Mouse (Mus musculus) stomach, postnatal 0 days (tissue): Measurements from ENCODE around the gene Gnpnat1. TPM values are rescaled to one million over a fixed set of nuclear protein-coding genes. Genes with fewer than 3 reads are reported as not detected.

Experiments used
- ATAC-seq: fragments of 200-750 bp; cut with Nextera tagmentation; 2 replicates; pipeline ENCODE4 v1.8.0; 2017; ENCODE audit not compliant: low FRiP score, low TSS enrichment
- DNase-seq: peaks from one replicate; pipeline ENCODE4 v3.0.0-alpha.2; 2016; ENCODE audit warnings: low spot score
- H3K27ac ChIP-seq: fragments of 300-500 bp; sonication (generic); replicated peaks from 2 replicates; pipeline ENCODE4 v1.5.1; 2014; ENCODE audit warnings: mild to moderate bottlenecking, control low read depth
- H3K27me3 ChIP-seq: fragments of 300-500 bp; sonication (generic); 2 replicates; pipeline ENCODE4 v1.6.1; 2014; ENCODE audit warnings: low read length; ENCODE audit not compliant: control insufficient read depth, insufficient read depth
- H3K36me3 ChIP-seq: fragments of 300-500 bp; sonication (generic); 2 replicates; pipeline ENCODE4 v1.6.1; 2014; ENCODE audit warnings: low read length, mixed read lengths; ENCODE audit not compliant: control insufficient read depth, insufficient read depth
- H3K4me1 ChIP-seq: fragments of 300-500 bp; sonication (generic); replicated peaks from 2 replicates; pipeline ENCODE4 v1.6.1; 2014; ENCODE audit warnings: antibody characterized with exemption; ENCODE audit not compliant: control insufficient read depth, insufficient read depth
- H3K4me2 ChIP-seq: fragments of 300-500 bp; sonication (generic); replicated peaks from 2 replicates; pipeline ENCODE4 v1.6.1; 2014; ENCODE audit warnings: low read depth, mild to moderate bottlenecking, control low read depth, moderate library complexity
- H3K4me3 ChIP-seq: fragments of 300-500 bp; sonication (generic); 2 replicates; pipeline ENCODE4 v1.5.1; 2014; ENCODE audit warnings: low read depth, low read length, control low read depth
- H3K9ac ChIP-seq: fragments of 300-500 bp; sonication (generic); 2 replicates; pipeline ENCODE4 v1.6.1; 2014; ENCODE audit warnings: mild to moderate bottlenecking, low read length, control low read depth, mixed read lengths
- H3K9me3 ChIP-seq: fragments of 300-500 bp; sonication (generic); 2 replicates; pipeline ENCODE4 v1.6.1; 2016; ENCODE audit warnings: low read length; ENCODE audit not compliant: control insufficient read depth
- CTCF ChIP-seq: IDR thresholded peaks from 2 replicates; pipeline ENCODE4 v1.5.1; 2016; ENCODE audit warnings: antibody characterized with exemption, low read depth, mild to moderate bottlenecking, moderate library complexity
- EP300 ChIP-seq: optimal IDR thresholded peaks from 2 replicates; pipeline ENCODE3; 2016; ENCODE audit warnings: antibody characterized with exemption
- WGBS: fragments of 180-500 bp; shearing (Covaris S2); extraction: QIAGEN DNeasy Blood & Tissue Kit; methylation state at CpG from one replicate; pipeline ENCODE4 v1.1.7; 2014; 5-methylcytosine and 5-hydroxymethylcytosine counted together
- polyA plus RNA-seq: library from polyadenylated mRNA; unstranded; fragments of >200 nt; fragmentation: Nextera tagmentation; extraction: Ambion mirVana; gene quantifications from 2 replicates; pipeline ENCODE4 v1.2.1, GENCODE M21; 2015

The Gnpnat1 gene
- polyA plus RNA-seq, 1 experiment from 2014 or later: 45.3 TPM

DNA sequence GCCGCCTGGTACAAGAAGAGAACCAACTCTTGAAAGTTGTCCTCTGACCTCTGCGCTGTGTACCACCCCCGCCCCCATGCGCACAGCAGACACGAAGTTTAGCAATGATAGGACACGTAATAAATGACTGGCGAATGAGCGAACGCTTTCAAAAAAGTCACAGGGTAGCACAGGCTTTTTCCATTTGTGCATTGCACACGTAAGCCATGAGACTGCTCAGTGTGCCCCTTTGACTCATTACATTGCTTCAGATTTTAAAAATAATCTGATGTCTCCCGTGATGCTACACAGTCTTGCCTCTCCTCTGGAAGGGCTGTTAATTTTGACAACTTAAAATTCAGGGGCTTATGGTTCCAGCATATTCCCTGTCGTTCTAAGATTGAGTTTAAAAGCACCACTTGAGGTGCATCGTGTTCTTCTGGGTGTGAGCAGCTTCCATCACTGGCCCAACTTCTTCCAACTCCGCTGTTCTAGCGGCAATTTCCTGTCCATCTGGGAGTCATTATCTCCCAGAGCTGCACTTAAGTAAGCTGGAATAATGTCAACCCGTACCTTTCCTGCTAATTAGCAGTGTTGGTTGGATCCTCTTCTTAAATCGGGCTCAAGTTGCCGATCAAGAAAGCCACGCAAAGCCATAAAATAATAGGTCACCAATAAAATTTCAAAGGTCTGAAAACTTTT lies 33.7 kb upstream of the Gnpnat1 start:
- no peaks in the 10 kb centered on the region for H3K4me1 ChIP-seq
- DNase-seq (no peak), ATAC-seq (no peak)
- no peaks in the 10 kb centered on the region for H3K9me3 ChIP-seq
- no peak overlapping the region for H3K27ac ChIP-seq
- H3K9ac ChIP-seq: no peak overlapping the region
- no peak overlapping the region for H3K4me3 ChIP-seq
- H3K36me3 ChIP-seq: no peaks in the 10 kb centered on the region
- H3K4me2 ChIP-seq: no peak overlapping the region
- no peak for TF ChIP-seq EP300
- TF ChIP-seq CTCF: no peak
- no peaks in the 10 kb centered on the region for H3K27me3 ChIP-seq
- WGBS: 69% methylated on average over 19 of the region's 19 CpGs

DNA sequence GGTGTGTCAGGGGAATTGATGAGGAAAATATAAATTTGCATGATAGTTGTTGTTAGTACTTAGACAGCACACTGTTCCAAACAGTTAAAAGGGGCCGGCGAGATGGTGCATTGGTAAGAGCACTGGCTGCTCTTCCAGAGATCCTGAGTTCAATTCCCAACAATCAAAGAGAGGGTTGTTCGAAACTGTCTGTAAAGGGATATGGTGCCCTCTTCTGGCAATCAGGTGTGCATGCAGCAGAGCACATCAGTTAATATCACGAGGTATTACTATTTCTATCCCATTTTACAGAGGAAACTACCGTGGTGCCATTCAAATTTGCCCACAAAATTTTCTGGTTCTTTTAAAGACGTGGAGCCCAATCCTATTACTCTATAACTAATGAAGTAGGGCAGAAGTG lies 29.5 kb upstream of the Gnpnat1 start:
- Histone ChIP-seq H3K4me2 (no peak overlapping the region), H3K4me1 (no peaks in the 10 kb centered on the region), H3K4me3 (no peak overlapping the region), H3K9ac (no peak overlapping the region), H3K27ac (no peak overlapping the region), H3K36me3 (no peaks in the 10 kb centered on the region), H3K9me3 (peaks cover 3% of the 10 kb centered on the region; the same call in 1 of the 2 replicates), H3K27me3 (no peaks in the 10 kb centered on the region)
- WGBS: 70% methylated on average over 6 of the region's 6 CpGs
- no peak for ATAC-seq
- TF ChIP-seq CTCF (peak; percentile 63), EP300 (no peak)
- no peak for DNase-seq

DNA sequence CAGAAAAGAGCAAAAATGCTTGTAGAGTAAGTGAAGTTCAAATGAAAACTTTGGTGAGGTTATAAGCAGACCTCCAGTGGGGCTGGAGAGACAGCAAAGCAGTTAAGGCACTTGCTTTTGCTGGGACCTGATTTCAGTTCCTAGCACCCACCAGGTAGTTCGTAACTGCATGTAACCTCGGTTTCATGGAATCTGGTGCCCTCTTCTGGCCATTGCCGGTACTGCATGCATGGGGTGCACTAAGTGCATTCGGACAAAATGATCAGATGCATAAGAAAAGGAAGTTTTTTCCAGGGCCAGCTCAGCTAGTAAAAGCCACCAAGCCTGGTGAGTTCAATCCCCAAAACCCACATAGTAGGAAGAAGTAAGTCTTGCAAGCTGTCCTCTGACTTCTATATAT lies 27.3 kb upstream of the Gnpnat1 start:
- no peak overlapping the region for H3K27ac ChIP-seq
- no peak for DNase-seq
- H3K4me3 ChIP-seq: no peak overlapping the region
- no peak for ATAC-seq
- no peak overlapping the region for H3K4me2 ChIP-seq
- no peaks in the 10 kb centered on the region for H3K27me3 ChIP-seq
- H3K9ac ChIP-seq: no peak overlapping the region
- no peaks in the 10 kb centered on the region for H3K36me3 ChIP-seq
- TF ChIP-seq CTCF: peak; percentile 63
- TF ChIP-seq EP300: no peak
- H3K9me3 ChIP-seq: peaks cover 3% of the 10 kb centered on the region; the same call in 1 of the 2 replicates
- WGBS: 69% methylated on average over 4 of the region's 4 CpGs
- no peaks in the 10 kb centered on the region for H3K4me1 ChIP-seq

DNA sequence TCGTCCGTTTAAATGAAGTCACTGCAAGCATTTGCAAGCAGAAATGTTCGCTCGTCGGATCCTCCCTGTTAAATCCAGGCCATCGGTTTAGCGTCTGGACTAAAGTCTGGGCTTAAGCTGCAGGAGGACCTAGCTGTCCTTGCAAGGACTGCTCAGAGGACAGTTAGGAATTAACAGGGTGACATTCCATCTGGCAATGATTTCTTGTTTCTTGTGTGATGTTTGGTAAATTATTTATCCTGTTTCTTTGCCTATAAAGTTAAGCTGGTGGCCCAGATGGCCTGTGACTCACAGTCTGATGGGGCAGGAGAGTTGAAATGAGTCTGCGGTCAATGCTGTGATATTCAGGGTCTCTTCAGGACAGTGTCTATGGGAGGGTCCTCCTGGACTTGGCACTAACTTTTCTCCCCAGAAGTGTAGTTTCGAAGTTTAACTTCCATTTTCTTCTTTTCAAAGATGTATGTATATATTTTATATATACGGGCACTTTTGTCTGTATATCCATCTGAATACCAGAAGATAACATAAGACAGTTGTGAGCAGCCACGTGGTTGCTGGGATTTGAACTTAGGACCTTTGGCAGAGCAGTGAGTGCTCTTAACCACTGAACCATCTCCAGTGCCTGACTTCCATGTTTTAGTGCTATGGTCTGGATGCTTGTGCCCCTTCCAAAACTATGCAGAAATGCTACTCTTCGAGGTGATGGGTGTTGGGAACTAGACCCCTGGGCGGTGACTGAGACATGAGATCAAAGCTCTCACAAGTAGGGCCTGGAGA lies 25.5 kb upstream of the Gnpnat1 start:
- H3K9ac ChIP-seq: no peak overlapping the region
- no peak for ATAC-seq
- no peak for DNase-seq
- no peaks in the 10 kb centered on the region for H3K4me1 ChIP-seq
- H3K27ac ChIP-seq: no peak overlapping the region
- no peaks in the 10 kb centered on the region for H3K36me3 ChIP-seq
- no peaks in the 10 kb centered on the region for H3K27me3 ChIP-seq
- H3K4me3 ChIP-seq: no peak overlapping the region
- TF ChIP-seq EP300 (no peak), CTCF (no peak)
- no peak overlapping the region for H3K4me2 ChIP-seq
- WGBS: 84% methylated on average over 13 of the region's 13 CpGs
- peaks cover 3% of the 10 kb centered on the region; the same call in 1 of the 2 replicates for H3K9me3 ChIP-seq

DNA sequence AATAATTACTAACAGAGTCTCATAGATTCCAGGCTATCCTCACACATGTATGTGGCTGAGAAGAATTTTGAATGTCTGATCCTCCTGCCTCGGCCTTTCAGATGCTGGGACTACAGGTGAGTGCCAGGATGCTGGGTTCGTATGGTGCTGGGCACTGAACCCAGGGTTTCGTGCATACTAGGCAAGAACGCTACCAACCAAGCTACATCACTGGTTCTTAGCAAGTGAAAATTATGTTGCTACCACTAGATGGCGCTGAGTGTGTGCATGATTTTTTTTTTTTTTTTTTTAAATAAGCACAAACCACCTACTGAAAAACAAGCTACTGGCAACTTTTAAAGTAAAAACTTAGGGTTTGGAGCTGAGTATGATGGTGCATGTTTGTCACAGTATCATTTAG lies 18.5 kb upstream of the Gnpnat1 start:
- ATAC-seq: no peak
- Histone ChIP-seq H3K27ac (no peak overlapping the region), H3K27me3 (no peaks in the 10 kb centered on the region), H3K4me1 (no peaks in the 10 kb centered on the region), H3K4me2 (no peak overlapping the region), H3K4me3 (no peak overlapping the region), H3K9me3 (no peaks in the 10 kb centered on the region), H3K9ac (no peak overlapping the region), H3K36me3 (no peaks in the 10 kb centered on the region)
- TF ChIP-seq CTCF (peak; percentile 85), EP300 (no peak)
- 3% methylated on average over 5 of the region's 5 CpGs for WGBS
- no peak for DNase-seq

DNA sequence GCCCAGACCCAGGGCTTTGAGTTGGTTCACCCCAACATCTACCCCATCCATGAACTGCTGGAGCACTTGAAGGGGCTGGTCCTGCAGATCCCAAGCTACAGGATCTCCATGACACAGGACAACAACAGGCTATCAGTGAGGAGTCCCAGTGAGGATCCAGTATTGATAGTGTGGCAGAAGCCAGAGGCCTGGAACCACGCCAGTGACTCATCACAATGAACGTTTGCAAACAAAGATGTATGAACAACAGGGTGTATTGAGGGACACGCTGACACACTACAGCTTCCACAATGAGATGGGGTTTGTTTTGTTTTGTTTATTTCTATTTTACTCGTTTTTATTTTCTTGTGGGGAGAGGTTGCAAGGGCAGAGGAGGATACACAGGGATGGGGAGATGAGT lies 17.7 kb upstream of the Gnpnat1 start:
- ATAC-seq (0 out of 2 replicates have a peak, but pooled peaks have one; percentile 12), DNase-seq (no peak)
- 66% methylated on average over 4 of the region's 4 CpGs for WGBS
- Histone ChIP-seq H3K36me3 (no peaks in the 10 kb centered on the region), H3K27me3 (no peaks in the 10 kb centered on the region), H3K9ac (no peak overlapping the region), H3K4me1 (no peaks in the 10 kb centered on the region), H3K9me3 (no peaks in the 10 kb centered on the region), H3K4me2 (no peak overlapping the region), H3K4me3 (no peak overlapping the region), H3K27ac (no peak overlapping the region)
- TF ChIP-seq EP300 (no peak), CTCF (no peak)
